Mouse (Mus musculus) mature B cell (primary cell): ENCODE data around the gene Odf3l2.

Experiments used
- in situ Hi-C: fragments of 300-500 bp; cut with MboI; formaldehyde crosslinking; loops from 2 replicates; pipeline ENCODE4 v1.14.3; 2019

Odf3l2 gene

GRCm38 (mm10) chr10:79645711-79646110 lies at the start of gene Odf3l2:
Gene Odf3l2 (minus strand): TSS chr10:79645738.
- in situ Hi-C loops: no loop called here

DNA sequence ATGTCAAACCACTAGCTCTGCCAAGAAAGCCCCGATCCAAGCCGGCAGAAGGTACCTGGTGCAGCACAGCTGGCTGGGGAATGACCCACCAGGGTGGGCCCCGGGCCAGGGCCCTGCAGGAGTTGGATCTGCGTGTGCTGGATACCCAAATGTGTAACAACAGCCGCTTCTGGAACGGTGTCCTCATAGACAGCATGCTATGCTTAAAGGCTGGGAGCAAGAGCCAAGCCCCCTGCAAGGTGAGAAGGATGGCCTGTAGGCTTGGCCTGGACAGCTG lies 48.8 kb upstream of the Odf3l2 start:
- in situ Hi-C loops: no loop called here

DNA sequence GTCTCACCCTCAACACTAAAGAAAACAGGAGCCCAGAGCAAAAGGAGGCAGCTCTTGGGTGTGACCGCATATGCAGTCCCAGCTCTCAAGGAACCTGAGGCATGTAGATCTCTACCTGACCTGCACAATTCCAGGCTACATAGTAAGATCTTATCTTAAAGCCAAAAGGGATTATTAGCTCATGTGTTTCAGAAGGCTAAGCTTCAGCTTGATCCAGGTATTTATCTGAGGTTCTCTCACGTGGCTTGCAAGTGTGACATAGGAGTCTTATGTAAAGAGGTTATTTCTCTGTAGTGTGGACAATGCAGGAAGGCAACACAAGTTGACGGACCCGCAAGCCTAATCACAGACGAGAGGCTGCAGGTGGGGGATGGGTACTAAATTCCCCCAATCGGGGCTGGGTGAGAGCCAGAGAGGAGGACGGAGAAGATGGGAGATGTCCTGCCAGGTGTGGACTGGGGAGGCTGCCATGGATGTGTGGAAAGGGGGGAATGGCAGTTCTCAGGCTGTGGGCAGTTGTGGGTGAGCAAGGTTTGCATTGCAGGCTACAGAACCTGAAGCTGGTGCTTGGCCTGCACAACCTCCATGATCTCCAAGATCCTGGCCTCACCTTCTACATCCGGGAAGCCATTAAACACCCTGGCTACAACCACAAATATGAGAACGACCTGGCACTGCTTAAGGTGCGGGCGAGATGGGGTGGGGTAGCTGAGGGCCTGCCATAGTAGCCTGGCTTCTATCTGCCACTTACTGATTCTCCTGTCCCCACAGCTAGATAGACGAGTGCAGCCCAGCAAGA lies 48.2 kb upstream of the Odf3l2 start:
- in situ Hi-C loops: no loop called here

DNA sequence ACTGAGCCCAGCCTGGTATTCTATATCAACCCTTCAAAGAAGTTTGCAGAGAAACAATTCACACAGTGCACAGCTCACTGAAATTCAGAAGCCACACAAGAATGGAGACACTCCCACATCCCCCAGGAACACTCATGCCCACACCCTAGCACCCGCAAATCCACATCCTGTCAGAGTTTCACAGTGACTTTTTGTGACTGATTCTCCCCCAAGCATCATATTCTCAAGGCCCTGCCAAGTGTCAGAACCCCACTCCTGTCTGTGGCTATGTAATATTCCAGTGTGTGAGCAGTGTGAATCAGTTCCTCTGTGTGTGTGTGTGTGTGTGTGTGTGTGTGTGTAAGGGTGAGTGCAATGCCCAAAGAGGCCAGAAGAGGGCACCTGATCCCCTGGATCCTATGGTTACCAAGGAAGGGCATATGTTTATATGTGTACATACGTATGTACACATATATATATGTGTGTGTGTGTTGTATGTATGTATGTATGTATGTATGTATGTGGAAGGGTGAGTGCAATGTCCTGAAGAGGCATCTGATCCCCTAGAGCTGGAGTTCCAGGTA lies 46.5 kb upstream of the Odf3l2 start:
- in situ Hi-C loops: no loop called here

GRCm38 (mm10) chr10:79689178-79689577 lies 43.6 kb upstream of the Odf3l2 start:
- in situ Hi-C loops: no loop called here

DNA sequence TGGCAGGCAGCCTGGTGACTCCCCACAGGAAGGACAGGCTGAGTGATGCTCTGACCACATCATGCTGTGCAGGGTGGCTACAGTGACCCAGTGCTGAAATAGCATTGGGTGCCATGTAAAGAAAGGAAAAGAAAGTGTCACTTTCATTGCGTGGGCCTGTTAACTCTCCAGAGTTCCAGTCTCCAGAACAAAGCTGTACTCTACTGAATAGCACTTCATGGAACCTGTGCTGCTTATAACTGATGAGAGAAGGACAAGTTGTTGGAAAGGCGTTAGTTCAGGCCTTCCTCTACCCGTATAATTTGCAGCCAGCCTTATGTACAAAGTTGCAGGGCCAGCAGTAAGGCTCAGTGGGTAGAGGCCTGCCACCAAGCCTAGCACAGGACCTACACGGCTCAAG lies 43.2 kb upstream of the Odf3l2 start, which contains the start of gene Gzmm:
Gzmm (plus strand) TSS at position 301 of the 400 bp plus-strand sequence.
- in situ Hi-C loops: no loop called here

- in situ Hi-C loops: no loop called here
Measured at GRCm38 (mm10) chr10:79687513-79687912, 42.0 kb upstream of the Odf3l2 start.

DNA sequence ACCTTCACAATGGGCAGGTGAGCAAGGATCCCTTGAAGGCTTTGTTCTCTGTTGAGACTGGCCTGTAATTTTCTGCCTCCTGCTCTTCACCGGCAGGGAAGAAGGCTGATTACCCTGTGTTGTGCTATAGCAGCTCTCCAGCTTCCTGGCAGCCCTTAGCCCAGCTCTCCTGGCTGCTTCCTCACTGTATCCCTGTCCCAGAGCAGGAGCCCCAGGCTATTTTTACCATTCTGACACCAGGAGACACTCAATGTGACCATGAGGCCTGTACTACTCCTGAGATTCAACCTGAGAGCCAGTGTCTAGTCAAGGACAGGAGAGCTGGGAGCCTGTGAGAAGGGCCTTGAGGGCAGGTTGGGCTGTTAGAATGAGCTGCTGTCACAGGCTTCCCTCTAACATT lies 41.2 kb upstream of the Odf3l2 start:
- in situ Hi-C loops: no loop called here

DNA sequence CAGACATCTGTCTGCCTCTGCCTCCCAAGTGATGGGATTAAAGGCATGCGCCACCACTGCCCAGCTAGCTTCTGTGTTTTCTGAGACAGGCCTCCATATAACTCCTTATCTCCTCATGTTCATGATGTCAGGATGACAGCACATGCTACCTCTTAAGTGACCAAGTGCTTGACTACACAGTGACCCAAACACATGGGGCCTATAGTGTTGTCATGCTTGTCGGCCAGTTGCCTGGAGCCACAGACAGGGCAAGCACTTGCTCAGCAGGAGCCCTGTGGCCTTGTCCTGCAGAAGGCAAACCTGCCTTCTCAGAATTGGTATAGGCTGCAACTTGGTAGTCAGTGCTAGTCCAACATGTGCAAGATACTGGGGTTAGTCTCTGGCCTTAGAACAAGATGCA lies 40.7 kb upstream of the Odf3l2 start:
- in situ Hi-C loops: no loop called here

DNA sequence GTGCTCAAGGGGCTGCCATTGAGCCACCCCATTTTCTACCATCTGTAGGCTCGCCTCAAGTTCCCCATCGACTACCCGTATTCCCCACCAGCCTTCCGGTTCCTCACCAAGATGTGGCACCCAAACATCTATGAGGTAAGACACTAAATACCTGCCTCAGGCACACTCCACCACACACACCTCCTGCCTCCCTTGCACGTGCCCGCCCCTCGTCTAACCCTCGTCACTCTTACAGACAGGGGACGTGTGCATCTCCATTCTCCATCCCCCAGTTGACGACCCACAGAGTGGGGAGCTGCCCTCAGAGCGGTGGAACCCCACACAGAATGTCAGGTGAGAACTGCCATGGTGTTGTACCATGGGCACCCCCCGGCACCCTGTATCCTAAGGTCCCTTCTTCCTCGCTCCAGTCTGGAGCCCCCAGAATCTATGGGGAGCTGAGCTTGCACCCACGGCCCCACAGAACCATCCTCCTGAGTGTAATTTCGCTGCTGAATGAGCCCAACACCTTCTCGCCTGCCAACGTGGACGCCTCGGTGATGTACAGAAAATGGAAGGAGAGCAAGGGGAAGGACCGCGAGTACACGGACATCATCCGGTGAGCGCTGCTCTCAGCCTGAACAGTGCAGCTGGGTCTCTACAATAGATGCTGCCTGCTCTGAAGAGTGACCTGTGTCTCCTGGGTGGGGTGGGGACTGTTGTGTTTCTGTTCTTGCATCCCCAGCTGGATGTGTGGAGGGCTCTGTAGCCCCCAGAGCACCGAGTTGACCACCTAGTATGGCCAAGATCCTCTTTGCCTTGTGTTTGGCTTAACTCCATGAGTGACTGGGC lies 39.4 kb upstream of the Odf3l2 start:
- in situ Hi-C loops: no loop called here

DNA sequence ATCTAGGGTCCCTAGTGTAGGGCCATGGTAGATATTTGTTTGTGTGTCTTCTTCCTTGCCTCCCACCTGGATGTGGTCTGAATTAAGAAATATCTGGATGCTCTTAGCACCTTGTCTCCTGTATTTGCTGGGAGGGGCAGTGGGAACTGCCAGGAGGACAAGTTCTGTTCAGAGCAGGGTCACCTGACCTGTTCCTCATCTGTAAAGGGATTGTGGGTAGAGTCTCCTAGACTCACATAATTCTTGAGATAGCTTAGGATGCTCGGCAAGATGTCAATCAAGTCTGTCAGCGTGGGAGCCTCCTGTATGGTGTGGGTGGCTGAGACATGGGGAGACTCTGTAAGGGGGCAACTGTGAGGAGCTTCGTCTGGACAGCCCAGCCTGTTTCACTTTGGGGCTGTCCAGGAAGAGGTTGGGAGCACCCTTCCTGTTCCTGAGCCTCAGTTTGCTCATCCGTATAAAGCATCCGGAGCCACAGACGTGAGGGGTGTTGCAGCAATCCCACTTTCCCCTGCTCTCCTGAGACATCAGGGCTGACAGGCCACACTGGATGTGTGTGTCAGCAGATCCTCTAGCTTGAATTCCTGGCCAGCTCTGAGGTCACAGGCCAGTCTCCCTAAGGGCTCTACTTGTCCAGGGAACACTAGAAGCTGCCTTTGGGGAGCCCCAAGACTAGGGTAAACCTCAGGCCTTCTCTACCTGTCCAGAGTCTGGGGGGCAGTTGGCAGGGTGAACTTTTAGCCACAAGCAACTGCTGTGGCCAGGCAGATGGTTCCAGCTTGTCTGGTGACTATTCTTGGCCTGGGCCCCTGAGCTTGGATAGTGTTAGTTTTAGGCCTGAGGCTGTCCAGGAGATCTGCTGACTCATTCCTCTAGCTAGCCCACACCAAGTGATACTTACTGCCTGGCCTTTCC lies 38.4 kb upstream of the Odf3l2 start:
- in situ Hi-C loops: no loop called here

DNA sequence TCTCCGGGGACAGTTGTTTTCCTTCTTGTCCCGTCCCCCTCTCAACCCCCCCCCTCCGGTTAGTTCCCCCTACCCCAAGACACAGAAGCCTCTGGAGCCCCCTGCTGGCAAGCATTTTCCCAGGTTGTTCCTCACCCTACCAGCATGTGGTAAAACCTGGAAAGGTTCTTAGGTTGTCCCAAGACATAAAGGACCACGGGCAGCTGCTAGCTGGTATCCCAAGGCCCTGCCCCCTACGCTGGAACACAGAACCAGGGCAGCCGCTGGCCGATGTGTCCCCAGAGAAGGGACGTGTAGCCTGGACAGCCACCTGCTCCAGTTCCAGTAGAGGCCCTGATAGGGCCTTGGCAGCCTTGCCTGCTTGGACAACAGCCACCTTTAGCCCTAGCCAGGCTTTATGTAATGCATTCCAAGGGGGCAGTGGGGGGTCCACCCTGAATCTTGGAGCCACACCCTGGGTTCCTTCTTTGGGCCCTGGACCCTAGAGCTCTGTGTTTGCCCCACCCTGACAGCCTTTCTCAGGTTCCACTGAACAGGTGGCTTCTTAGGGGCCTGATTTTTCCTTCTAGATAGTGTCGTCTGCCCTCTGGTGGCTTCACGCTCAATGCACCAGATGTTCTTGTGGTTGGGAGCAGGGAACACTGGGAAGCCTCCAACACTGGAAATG lies 37.5 kb upstream of the Odf3l2 start:
- in situ Hi-C loops: no loop called here

DNA sequence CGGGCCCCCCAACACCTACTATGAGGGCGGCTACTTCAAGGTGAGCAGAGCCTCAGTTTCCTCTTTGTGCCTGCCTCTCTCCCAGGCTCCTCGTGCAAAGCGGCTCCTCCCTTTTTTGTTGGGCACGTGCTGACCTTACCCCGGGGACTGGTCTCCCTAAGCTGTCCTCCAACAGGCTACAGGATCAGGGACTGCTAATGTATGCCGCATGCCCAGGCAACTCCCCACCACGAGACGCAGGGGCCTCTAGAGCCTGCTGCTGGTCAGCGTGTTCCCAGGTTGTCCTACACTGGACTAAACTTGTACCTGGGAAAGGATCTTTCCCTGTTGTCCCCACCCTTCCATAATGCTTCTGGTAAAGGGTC lies 37.0 kb upstream of the Odf3l2 start:
- in situ Hi-C loops: no loop called here

DNA sequence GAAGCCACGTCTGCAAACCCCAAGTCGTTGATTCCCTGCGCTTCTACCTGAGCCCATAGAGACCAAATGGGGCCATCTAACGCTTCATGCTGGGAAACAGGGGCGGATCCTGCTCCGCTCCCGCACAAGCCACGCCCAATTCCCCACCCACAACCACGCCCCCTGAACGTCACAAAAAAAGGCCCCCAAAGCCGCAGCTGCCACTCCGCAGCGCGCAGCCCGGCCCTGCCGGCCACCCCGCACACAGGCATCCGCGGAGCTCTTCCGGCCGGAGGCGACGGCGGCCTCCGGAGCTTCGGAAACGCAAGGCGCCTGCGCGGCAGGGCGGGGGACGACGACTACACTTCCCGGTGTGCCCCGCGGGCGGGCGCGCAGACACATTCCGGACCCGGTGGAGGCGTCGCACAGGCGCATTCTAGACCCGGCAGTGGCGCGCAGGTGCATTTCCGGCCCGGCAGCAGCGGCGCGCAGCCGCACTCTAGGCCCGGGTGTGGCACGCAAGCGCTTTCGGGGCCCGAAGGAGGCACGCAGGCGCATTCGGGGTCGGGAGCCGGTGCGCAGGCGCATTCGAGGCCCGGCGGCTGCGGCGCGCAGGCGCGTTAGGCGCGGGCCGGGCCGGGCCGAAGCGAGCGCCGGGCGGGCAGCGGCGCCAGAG lies 36.2 kb upstream of the Odf3l2 start, which contains the start of gene Cdc34:
Cdc34 (plus strand) TSS at position 605 of the 655 bp plus-strand sequence.
- in situ Hi-C loops: no loop called here

GRCm38 (mm10) chr10:79680606-79681495 lies 35.3 kb upstream of the Odf3l2 start:
- in situ Hi-C loops: no loop called here

GRCm38 (mm10) chr10:79675346-79676035 lies 30.0 kb upstream of the Odf3l2 start:
- in situ Hi-C loops: no loop called here

DNA sequence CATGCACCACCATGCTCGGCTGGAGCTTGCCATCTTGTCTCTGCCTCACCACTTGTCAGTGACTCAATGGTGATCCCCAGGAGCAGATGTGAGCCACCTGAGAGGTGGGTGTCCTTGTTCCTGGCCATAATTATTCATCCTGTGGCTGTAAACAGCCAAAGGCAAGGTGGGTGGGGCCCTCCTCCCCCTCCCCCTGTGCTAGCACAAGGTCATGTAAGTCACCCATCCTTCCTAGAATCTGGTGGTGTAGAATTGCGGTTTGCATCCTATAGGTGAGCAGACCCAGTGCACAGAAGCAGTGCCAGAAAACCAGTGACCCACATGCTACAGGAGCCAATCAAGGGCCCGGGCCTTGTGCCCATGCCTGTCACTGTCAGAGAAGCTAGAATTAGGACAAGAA lies 27.5 kb upstream of the Odf3l2 start:
- in situ Hi-C loops: no loop called here

- in situ Hi-C loops: no loop called here
Measured at GRCm38 (mm10) chr10:79672088-79672455, 26.5 kb upstream of the Odf3l2 start.

- in situ Hi-C loops: no loop called here
Measured at GRCm38 (mm10) chr10:79671396-79672087, 26.0 kb upstream of the Odf3l2 start.
